Mouse (Mus musculus): ENCODE data around the gene Tnks1bp1. TPM values are rescaled to one million over a fixed set of nuclear protein-coding genes. Genes with fewer than 3 reads are reported as not detected.

The Tnks1bp1 gene
- total and polyA plus RNA-seq, 3 experiments: 1.5 to 7.5 (median 3.9) TPM

- Histone ChIP-seq H3K4me3 (replicated peaks in 1 of 3; ENCODE audit: low read depth in 2 of 3, low read length in 2 of 3, poor library complexity in 1 of 3) (no peak overlapping the region), H3K9ac (ENCODE audit: insufficient read depth, low read depth) (no peak overlapping the region), H3K27me3 (replicated peaks) (no peaks in the 10 kb centered on the region), H3K36me3 (replicated peaks in 1 of 2; ENCODE audit: control insufficient read depth in 1 of 2, insufficient read depth in 1 of 2, low read length in 1 of 2) (peaks cover 0 to 2% of the 10 kb centered on the region in 2 experiments), H3K27ac (ENCODE audit: insufficient read depth, low read depth) (no peak overlapping the region), H3K9me3 (replicated peaks; ENCODE audit: low read length) (no peaks in the 10 kb centered on the region), H3K4me2 (ENCODE audit: insufficient read depth, low read depth, poor library complexity, severe bottlenecking) (no peak overlapping the region), H3K4me1 (ENCODE audit: control insufficient read depth in 1 of 2, insufficient read depth in 2 of 2) (peaks cover 8 to 55% of the 10 kb centered on the region in 2 experiments), H3K79me2 (replicated peaks; ENCODE audit: control insufficient read depth, extremely low read depth, insufficient read depth, poor library complexity, severe bottlenecking) (no peaks in the 10 kb centered on the region)
- dilution Hi-C loops (cut with MboI; ENCODE audit: extremely low pct_ligation_motif_present, extremely low pct_unique_long_range_greater_than_20kb, low sequenced_read_pairs) (no loop called here), in situ Hi-C loops (cut with MboI; ENCODE audit: low pct_ligation_motif_present, low pct_unique_long_range_greater_than_20kb, low sequenced_read_pairs) (no loop called here)
- TF ChIP-seq ZNF384 (IDR thresholded peaks at IDR 0.05; ENCODE audit: low read depth, low read length) (no peak), POLR2AphosphoS2 (IDR thresholded peaks at IDR 0.05; ENCODE audit: low read depth, low read length) (no peak), EP300 (IDR thresholded peaks at IDR 0.05; ENCODE audit: low read length) (no peak), CTCF (conservative IDR thresholded peaks at IDR 0.05 in 1 of 2, IDR thresholded peaks at IDR 0.05 in 1 of 2; ENCODE audit: low read depth in 2 of 2, low read length in 2 of 2) (no peak), ZMIZ1 (IDR thresholded peaks at IDR 0.05; ENCODE audit: low read depth, low read length) (no peak), SIN3A (IDR thresholded peaks at IDR 0.05; ENCODE audit: low read length) (no peak), IRF4 (IDR thresholded peaks at IDR 0.05; ENCODE audit: low read depth, low read length) (no peak), NRF1 (IDR thresholded peaks at IDR 0.05; ENCODE audit: low read depth, low read length) (no peak), POLR2A (IDR thresholded peaks at IDR 0.05; ENCODE audit: low read depth, low read length) (no peak), ELF1 (IDR thresholded peaks at IDR 0.05; ENCODE audit: low read depth, low read length) (no peak), ETS1 (conservative IDR thresholded peaks at IDR 0.05; ENCODE audit: low read depth, low read length) (no peak), USF1 (IDR thresholded peaks at IDR 0.05; ENCODE audit: low read depth, low read length) (no peak), USF2 (conservative IDR thresholded peaks at IDR 0.05; ENCODE audit: low read depth, low read length) (no peak), TBP (conservative IDR thresholded peaks at IDR 0.05; ENCODE audit: low read depth, low read length) (no peak), MAX (IDR thresholded peaks at IDR 0.05; ENCODE audit: low read length) (no peak), BHLHE40 (IDR thresholded peaks at IDR 0.05; ENCODE audit: low read depth, low read length) (no peak), E2F4 (IDR thresholded peaks at IDR 0.05; ENCODE audit: insufficient replicate concordance, low read depth, low read length) (no peak), CHD1 (IDR thresholded peaks at IDR 0.05; ENCODE audit: low read depth, low read length) (no peak)
- DNase-seq (ENCODE audit: extremely low read depth): no peak
Observed at GRCm38 (mm10) chr2:85011906-85012604, 35.8 kb upstream of the Tnks1bp1 start.

GRCm38 (mm10) chr2:85012679-85013078 is 35.1 kb upstream of the Tnks1bp1 start:
- Histone ChIP-seq H3K9me3 (replicated peaks; ENCODE audit: low read length) (no peaks in the 10 kb centered on the region), H3K4me2 (ENCODE audit: insufficient read depth, low read depth, poor library complexity, severe bottlenecking) (no peak overlapping the region), H3K36me3 (replicated peaks in 1 of 2; ENCODE audit: control insufficient read depth in 1 of 2, insufficient read depth in 1 of 2, low read length in 1 of 2) (peaks cover 0 to 2% of the 10 kb centered on the region in 2 experiments), H3K4me1 (ENCODE audit: control insufficient read depth in 1 of 2, insufficient read depth in 2 of 2) (peaks cover 8 to 50% of the 10 kb centered on the region in 2 experiments), H3K4me3 (replicated peaks in 1 of 3; ENCODE audit: low read depth in 2 of 3, low read length in 2 of 3, poor library complexity in 1 of 3) (no peak overlapping the region), H3K79me2 (replicated peaks; ENCODE audit: control insufficient read depth, extremely low read depth, insufficient read depth, poor library complexity, severe bottlenecking) (no peaks in the 10 kb centered on the region), H3K27ac (ENCODE audit: insufficient read depth, low read depth) (no peak overlapping the region), H3K27me3 (replicated peaks) (no peaks in the 10 kb centered on the region), H3K9ac (ENCODE audit: insufficient read depth, low read depth) (no peak overlapping the region)
- dilution Hi-C loops (cut with MboI; ENCODE audit: extremely low pct_ligation_motif_present, extremely low pct_unique_long_range_greater_than_20kb, low sequenced_read_pairs) (no loop called here), in situ Hi-C loops (cut with MboI; ENCODE audit: low pct_ligation_motif_present, low pct_unique_long_range_greater_than_20kb, low sequenced_read_pairs) (no loop called here)
- TF ChIP-seq MEF2A (IDR thresholded peaks at IDR 0.05; ENCODE audit: borderline replicate concordance, low read depth, low read length) (no peak), ZKSCAN1 (IDR thresholded peaks at IDR 0.05; ENCODE audit: borderline replicate concordance, low read depth, low read length) (no peak), RCOR1 (conservative IDR thresholded peaks at IDR 0.05; ENCODE audit: low read depth, low read length) (no peak), SMC3 (IDR thresholded peaks at IDR 0.05; ENCODE audit: low read depth, low read length) (no peak), GABPA (IDR thresholded peaks at IDR 0.05; ENCODE audit: insufficient replicate concordance, low read depth, low read length) (no peak), MAFK (IDR thresholded peaks at IDR 0.05; ENCODE audit: insufficient replicate concordance, low read length) (no peak), RAD21 (IDR thresholded peaks at IDR 0.05; ENCODE audit: low read depth, low read length) (no peak), CTCF (conservative IDR thresholded peaks at IDR 0.05 in 1 of 2, IDR thresholded peaks at IDR 0.05 in 1 of 2; ENCODE audit: low read depth in 2 of 2, low read length in 2 of 2) (no peak), POLR2A (IDR thresholded peaks at IDR 0.05; ENCODE audit: low read depth, low read length) (no peak)
- DNase-seq (ENCODE audit: extremely low read depth): no peak
